Mouse (Mus musculus): ENCODE data around the gene Cacng8. TPM values are rescaled to one million over a fixed set of nuclear protein-coding genes. Genes with fewer than 3 reads are reported as not detected.
A peak's percentile ranks its signal among the peaks of the same experiment; 100 is the strongest.

Cacng8 gene
- polyA plus RNA-seq, 1 experiment = 1.8 TPM

- Histone ChIP-seq H3K4me1 (ENCODE audit: control insufficient read depth, insufficient read depth, insufficient read length) (no peaks in the 10 kb centered on the region; the same call in 1 of the 2 replicates), H3K27ac (ENCODE audit: insufficient read depth, low read length) (no peak overlapping the region), H3K4me3 (ENCODE audit: extremely low read depth, insufficient read depth, insufficient read length) (no peak overlapping the region), H3K27me3 (ENCODE audit: control insufficient read depth, insufficient read depth, low read length) (no peaks in the 10 kb centered on the region), H3K36me3 (ENCODE audit: control insufficient read depth, insufficient read depth, low read length) (no peaks in the 10 kb centered on the region)
- 89% methylated on average over 8 of the region's 8 CpGs for WGBS
- TF ChIP-seq CTCF (IDR thresholded peaks at IDR 0.05; ENCODE audit: extremely low read depth, insufficient read depth, insufficient read length, insufficient replicate concordance) = no peak
- no peak for TF ChIP-seq POLR2A (IDR thresholded peaks at IDR 0.05; ENCODE audit: low read depth, low read length)
- DNase-seq (ENCODE audit: low read depth in 1 of 2, low spot score in 2 of 2) = no peak
Observed at GRCm38 (mm10) chr7:3440526-3440925, 50.0 kb downstream of the Cacng8 start.

DNA sequence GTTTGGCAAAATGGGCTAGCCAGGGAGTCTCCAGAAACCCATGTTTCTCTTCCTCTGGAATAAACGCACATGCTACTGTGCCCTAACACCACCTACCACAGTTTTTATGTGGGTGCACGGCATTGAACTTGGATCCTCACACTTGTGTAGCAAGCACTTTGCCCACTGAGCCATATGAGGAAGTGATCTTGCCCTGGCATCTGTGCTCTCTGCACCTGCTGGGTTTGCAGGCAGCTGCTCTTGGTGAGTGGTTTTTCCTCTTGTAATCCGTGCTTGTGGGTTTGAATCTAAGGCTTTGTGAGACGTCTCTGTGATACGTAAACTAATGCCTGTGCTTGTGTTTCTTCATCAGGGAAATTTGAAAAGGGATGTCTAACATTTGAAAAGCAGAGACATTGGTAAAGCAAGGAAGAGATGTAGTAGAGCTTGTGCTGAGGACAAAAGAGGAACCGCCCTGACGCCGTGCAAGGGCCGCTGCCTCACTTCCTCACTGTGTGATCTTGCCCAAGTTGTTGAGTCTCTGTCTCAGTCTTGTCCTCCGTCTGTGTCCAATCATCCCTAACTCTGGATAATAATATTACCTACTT, 52.1 kb downstream of the Cacng8 start:
- H3K27me3 ChIP-seq (ENCODE audit: control insufficient read depth, insufficient read depth, low read length) = no peaks in the 10 kb centered on the region
- peak; percentile 26 to 45 for DNase-seq (ENCODE audit: low read depth in 1 of 2, low spot score in 2 of 2)
- WGBS = 14% methylated on average over 10 of the region's 10 CpGs

DNA sequence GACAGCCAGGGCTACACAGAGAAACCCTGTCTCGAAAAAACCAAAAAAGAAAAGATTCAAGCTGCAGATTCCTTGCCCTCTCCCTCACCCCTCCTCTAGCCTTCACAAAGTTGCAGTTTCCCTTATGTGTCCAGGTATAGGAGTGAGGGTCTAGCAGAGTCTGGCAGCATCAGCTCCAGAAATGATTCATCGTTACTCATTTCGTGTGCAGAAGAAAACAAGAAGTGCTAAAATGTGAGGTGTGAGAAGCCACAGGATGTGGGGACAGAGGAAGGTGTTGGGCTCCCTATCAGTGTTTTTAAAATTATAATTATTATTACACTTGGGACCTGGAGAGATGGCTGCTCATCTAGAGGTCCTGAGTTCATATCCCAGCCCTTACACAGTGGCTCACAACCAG, 54.2 kb downstream of the Cacng8 start:
- Histone ChIP-seq H3K4me1 (ENCODE audit: control insufficient read depth, insufficient read depth, insufficient read length) (no peaks in the 10 kb centered on the region; the same call in 1 of the 2 replicates), H3K36me3 (ENCODE audit: control insufficient read depth, insufficient read depth, low read length) (no peaks in the 10 kb centered on the region), H3K27me3 (ENCODE audit: control insufficient read depth, insufficient read depth, low read length) (no peaks in the 10 kb centered on the region), H3K27ac (ENCODE audit: insufficient read depth, low read length) (no peak overlapping the region), H3K4me3 (ENCODE audit: extremely low read depth, insufficient read depth, insufficient read length) (no peak overlapping the region)
- no peak for DNase-seq (ENCODE audit: low read depth in 1 of 2, low spot score in 2 of 2)
- TF ChIP-seq POLR2A (IDR thresholded peaks at IDR 0.05; ENCODE audit: low read depth, low read length) (no peak), CTCF (IDR thresholded peaks at IDR 0.05; ENCODE audit: extremely low read depth, insufficient read depth, insufficient read length, insufficient replicate concordance) (no peak)
- 34% methylated on average over 3 of the region's 3 CpGs for WGBS

More for the DNA sequence above, 52.1 kb downstream of the Cacng8 start:
- Histone ChIP-seq H3K27ac (ENCODE audit: insufficient read depth, low read length) (peak overlapping the region; percentile 40), H3K4me3 (ENCODE audit: extremely low read depth, insufficient read depth, insufficient read length) (no peak overlapping the region), H3K4me1 (ENCODE audit: control insufficient read depth, insufficient read depth, insufficient read length) (no peaks in the 10 kb centered on the region; the same call in 1 of the 2 replicates), H3K36me3 (ENCODE audit: control insufficient read depth, insufficient read depth, low read length) (no peaks in the 10 kb centered on the region)
- TF ChIP-seq CTCF (IDR thresholded peaks at IDR 0.05; ENCODE audit: extremely low read depth, insufficient read depth, insufficient read length, insufficient replicate concordance) (no peak), POLR2A (IDR thresholded peaks at IDR 0.05; ENCODE audit: low read depth, low read length) (no peak)

GRCm38 (mm10) chr7:3446584-3446983, 56.1 kb downstream of the Cacng8 start:
- Histone ChIP-seq H3K36me3 (ENCODE audit: control insufficient read depth, insufficient read depth, low read length) (no peaks in the 10 kb centered on the region), H3K4me3 (ENCODE audit: extremely low read depth, insufficient read depth, insufficient read length) (no peak overlapping the region), H3K27me3 (ENCODE audit: control insufficient read depth, insufficient read depth, low read length) (no peaks in the 10 kb centered on the region), H3K4me1 (ENCODE audit: control insufficient read depth, insufficient read depth, insufficient read length) (no peaks in the 10 kb centered on the region; the same call in 1 of the 2 replicates), H3K27ac (ENCODE audit: insufficient read depth, low read length) (no peak overlapping the region)
- WGBS = 81% methylated on average over 3 of the region's 3 CpGs
- no peak for TF ChIP-seq POLR2A (IDR thresholded peaks at IDR 0.05; ENCODE audit: low read depth, low read length)
- TF ChIP-seq CTCF (IDR thresholded peaks at IDR 0.05; ENCODE audit: extremely low read depth, insufficient read depth, insufficient read length, insufficient replicate concordance) = no peak
- no peak for DNase-seq (ENCODE audit: low read depth in 1 of 2, low spot score in 2 of 2)

- no peaks in the 10 kb centered on the region for H3K36me3 ChIP-seq (ENCODE audit: control insufficient read depth, insufficient read depth, low read length)
- H3K4me1 ChIP-seq (ENCODE audit: control insufficient read depth, insufficient read depth, insufficient read length) = no peaks in the 10 kb centered on the region; the same call in 1 of the 2 replicates
- H3K4me3 ChIP-seq (ENCODE audit: extremely low read depth, insufficient read depth, insufficient read length) = no peak overlapping the region
- DNase-seq (ENCODE audit: low read depth in 1 of 2, low spot score in 2 of 2) = no peak
- TF ChIP-seq POLR2A (IDR thresholded peaks at IDR 0.05; ENCODE audit: low read depth, low read length) = no peak
- no peak for TF ChIP-seq CTCF (IDR thresholded peaks at IDR 0.05; ENCODE audit: extremely low read depth, insufficient read depth, insufficient read length, insufficient replicate concordance)
- 63% methylated on average over 4 of the region's 4 CpGs for WGBS
- H3K27me3 ChIP-seq (ENCODE audit: control insufficient read depth, insufficient read depth, low read length) = no peaks in the 10 kb centered on the region
- no peak overlapping the region for H3K27ac ChIP-seq (ENCODE audit: insufficient read depth, low read length)
Observed at GRCm38 (mm10) chr7:3447026-3447425, 56.5 kb downstream of the Cacng8 start.

DNA sequence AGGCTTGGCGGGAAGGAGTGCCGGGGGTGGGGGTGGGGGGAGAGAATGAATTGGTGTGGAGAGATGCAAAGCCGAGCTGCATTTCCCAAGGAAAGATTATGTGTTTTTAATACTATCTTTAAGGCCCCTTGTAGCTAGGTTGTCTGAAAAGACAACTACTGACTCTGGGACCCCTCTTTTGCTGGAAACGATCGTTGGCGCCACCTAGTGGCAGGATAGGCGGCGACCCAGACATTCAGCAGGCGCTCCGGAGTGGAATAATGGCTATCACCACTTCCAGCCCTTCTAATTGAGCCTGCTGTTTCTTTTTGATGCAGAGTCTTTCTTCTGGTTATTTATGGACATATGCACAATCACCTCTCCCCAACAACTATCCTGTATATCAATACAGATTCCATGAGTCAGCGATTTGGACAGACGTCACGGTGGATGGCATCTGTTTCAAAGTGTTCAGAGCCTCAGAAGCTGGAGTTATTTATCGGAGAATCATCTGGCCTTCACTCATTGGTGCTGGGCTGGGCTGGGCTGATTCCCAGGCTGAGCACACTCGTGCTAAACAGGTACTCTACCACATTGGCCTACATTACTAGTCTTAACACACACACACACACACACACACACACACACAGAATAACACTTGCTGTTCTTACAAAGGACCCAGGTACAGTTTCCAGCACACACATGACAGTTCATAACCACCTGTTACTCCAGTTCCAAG, 58.4 kb downstream of the Cacng8 start:
- WGBS = 27% methylated on average over 15 of the region's 15 CpGs
- DNase-seq (ENCODE audit: low read depth in 1 of 2, low spot score in 2 of 2) = peak in 1 of 2 experiments; percentile 64
- H3K36me3 ChIP-seq (ENCODE audit: control insufficient read depth, insufficient read depth, low read length) = no peaks in the 10 kb centered on the region
- H3K27me3 ChIP-seq (ENCODE audit: control insufficient read depth, insufficient read depth, low read length) = no peaks in the 10 kb centered on the region
- H3K4me3 ChIP-seq (ENCODE audit: extremely low read depth, insufficient read depth, insufficient read length) = no peak overlapping the region
- peak; percentile 60; the same call in 1 of the 2 replicates for TF ChIP-seq CTCF (IDR thresholded peaks at IDR 0.05; ENCODE audit: extremely low read depth, insufficient read depth, insufficient read length, insufficient replicate concordance)
- TF ChIP-seq POLR2A (IDR thresholded peaks at IDR 0.05; ENCODE audit: low read depth, low read length) = no peak
- no peak overlapping the region for H3K27ac ChIP-seq (ENCODE audit: insufficient read depth, low read length)
- H3K4me1 ChIP-seq (ENCODE audit: control insufficient read depth, insufficient read depth, insufficient read length) = no peaks in the 10 kb centered on the region

DNA sequence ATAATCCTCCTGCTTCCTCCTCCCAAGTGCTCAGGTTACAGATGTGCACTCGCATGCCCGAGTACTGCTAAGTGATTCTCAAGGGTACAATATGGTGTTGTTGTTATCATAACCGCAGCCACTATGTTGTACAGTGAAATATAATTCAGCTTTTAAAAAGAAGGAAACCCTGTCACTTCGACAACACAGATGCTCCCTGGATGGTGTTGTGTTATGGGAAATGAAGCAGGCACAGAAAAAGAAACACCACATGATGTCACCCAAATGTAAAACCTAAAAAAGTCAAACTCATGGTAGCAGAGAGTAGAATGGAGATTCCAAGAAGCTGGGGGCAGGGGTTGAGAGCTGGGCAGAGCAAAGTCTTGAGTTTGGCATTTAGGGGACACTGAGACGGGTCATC, 60.2 kb downstream of the Cacng8 start:
- Histone ChIP-seq H3K27me3 (ENCODE audit: control insufficient read depth, insufficient read depth, low read length) (no peaks in the 10 kb centered on the region), H3K27ac (ENCODE audit: insufficient read depth, low read length) (no peak overlapping the region), H3K36me3 (ENCODE audit: control insufficient read depth, insufficient read depth, low read length) (no peaks in the 10 kb centered on the region), H3K4me1 (ENCODE audit: control insufficient read depth, insufficient read depth, insufficient read length) (no peaks in the 10 kb centered on the region), H3K4me3 (ENCODE audit: extremely low read depth, insufficient read depth, insufficient read length) (no peak overlapping the region)
- no peak for DNase-seq (ENCODE audit: low read depth in 1 of 2, low spot score in 2 of 2)
- TF ChIP-seq CTCF (IDR thresholded peaks at IDR 0.05; ENCODE audit: extremely low read depth, insufficient read depth, insufficient read length, insufficient replicate concordance) = no peak
- 66% methylated on average over 5 of the region's 5 CpGs for WGBS
